Mouse (Mus musculus) myocyte (in vitro differentiated cells): Measurements from ENCODE around the gene Plxna4. TPM values are rescaled to one million over a fixed set of nuclear protein-coding genes. Genes with fewer than 3 reads are reported as not detected.

Source experiments
- H3K27me3 ChIP-seq: one replicate; pipeline ENCODE4 v1.6.1; 2011; ENCODE audit not compliant: control insufficient read depth, insufficient read depth, insufficient read length
- H3K36me3 ChIP-seq: one replicate; pipeline ENCODE4 v1.6.1; 2011; ENCODE audit not compliant: control insufficient read depth, insufficient read depth
- H3K4me2 ChIP-seq: one replicate; pipeline ENCODE4 v1.6.1; 2011; ENCODE audit warnings: low read depth, control low read depth
- H3K4me3 ChIP-seq: one replicate; pipeline ENCODE4 v1.5.1; 2011; ENCODE audit warnings: mild to moderate bottlenecking, control low read depth, moderate library complexity
- H3K79me2 ChIP-seq: one replicate; pipeline ENCODE4 v1.6.1; 2011; ENCODE audit not compliant: control insufficient read depth, insufficient read depth
- H3ac ChIP-seq: one replicate; pipeline ENCODE4 v1.6.1; 2011; ENCODE audit not compliant: control insufficient read depth, insufficient read length
- CEBPB ChIP-seq: IDR thresholded peaks from 2 replicates; pipeline ENCODE4 v1.6.1; 2011; ENCODE audit warnings: mild to moderate bottlenecking, moderate library complexity; ENCODE audit not compliant: poor library complexity, insufficient read depth, severe bottlenecking
- E2F4 ChIP-seq: IDR thresholded peaks from one replicate; pipeline ENCODE4 v1.6.1; 2011; ENCODE audit warnings: mild to moderate bottlenecking, control low read depth, moderate library complexity; ENCODE audit not compliant: insufficient read depth
- MAX ChIP-seq: IDR thresholded peaks from one replicate; pipeline ENCODE4 v1.6.1; 2011; ENCODE audit warnings: low read depth, mild to moderate bottlenecking, control low read depth
- MYOD1 ChIP-seq, 3 experiments: IDR thresholded peaks; one replicate each; pipeline ENCODE4 v1.6.1; 2011; ENCODE audit warnings: control low read depth in 2 of 3, low read depth in 2 of 3, mild to moderate bottlenecking in 2 of 3, moderate library complexity in 1 of 3; ENCODE audit not compliant: insufficient read length in 2 of 3, control insufficient read depth in 1 of 3
- MYOG ChIP-seq, 3 experiments: IDR thresholded peaks; one replicate each; pipeline ENCODE4 v1.6.1; 2011; ENCODE audit warnings: control low read depth in 2 of 3, low read depth in 2 of 3, mild to moderate bottlenecking in 2 of 3; ENCODE audit not compliant: insufficient read length in 2 of 3, control insufficient read depth in 1 of 3, insufficient read depth in 1 of 3
- POLR2A ChIP-seq: IDR thresholded peaks from one replicate; pipeline ENCODE4 v1.6.1; 2011; ENCODE audit warnings: low read depth, mild to moderate bottlenecking, control low read depth, moderate library complexity; ENCODE audit not compliant: insufficient read length
- POLR2AphosphoS2 ChIP-seq: IDR thresholded peaks from one replicate; pipeline ENCODE4 v1.6.1; 2011; ENCODE audit warnings: low read depth, control low read depth; ENCODE audit not compliant: insufficient read length
- REST ChIP-seq: IDR thresholded peaks from one replicate; pipeline ENCODE4 v1.6.1; 2011; ENCODE audit warnings: mild to moderate bottlenecking, control low read depth, moderate library complexity; ENCODE audit not compliant: insufficient read depth, insufficient read length
- SRF ChIP-seq: IDR thresholded peaks from one replicate; pipeline ENCODE4 v1.6.1; 2011; ENCODE audit warnings: low read depth; ENCODE audit not compliant: control insufficient read depth, insufficient read length
- TCF12 ChIP-seq: IDR thresholded peaks from one replicate; pipeline ENCODE4 v1.6.1; 2011; ENCODE audit warnings: mild to moderate bottlenecking, control low read depth; ENCODE audit not compliant: poor library complexity, insufficient read depth, severe bottlenecking
- TCF3 ChIP-seq: IDR thresholded peaks from one replicate; pipeline ENCODE4 v1.6.1; 2011; ENCODE audit warnings: low read depth, control low read depth; ENCODE audit not compliant: insufficient read length
- USF1 ChIP-seq: IDR thresholded peaks from one replicate; pipeline ENCODE4 v1.6.1; 2011; ENCODE audit warnings: low read depth, mild to moderate bottlenecking, control low read depth, moderate library complexity
- polyA plus RNA-seq: library from polyadenylated mRNA; unstranded; fragments of >200 nt; fragmentation: generic; extraction: Trizol; gene quantifications from one replicate; pipeline ENCODE4 v1.2.1, GENCODE M21; 2012; ENCODE audit warnings: missing spikeins

Plxna4 gene
- polyA plus RNA-seq, 1 experiment: 0.70 TPM

DNA sequence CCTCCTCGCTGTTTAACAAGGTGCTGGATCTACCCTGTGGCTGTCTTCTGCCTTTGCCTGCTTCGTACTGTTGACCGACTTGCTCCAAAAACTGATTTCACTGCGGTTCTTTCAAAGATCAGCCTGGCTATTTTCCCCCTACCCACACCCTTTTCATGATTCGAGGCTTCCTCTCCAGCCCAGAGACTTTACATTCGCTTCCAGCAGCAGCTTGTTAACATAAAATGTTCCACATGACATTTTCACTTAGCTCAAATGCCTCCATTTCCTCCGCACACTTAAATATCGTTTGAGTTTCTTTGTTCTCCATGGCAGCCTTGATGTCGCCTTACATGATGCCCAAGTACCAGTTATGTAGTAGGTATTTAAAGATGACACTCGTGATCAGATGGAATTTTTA is 336.3 kb downstream of the Plxna4 start:
- H3K4me3 ChIP-seq: no peak overlapping the region
- H3K36me3 ChIP-seq: no peaks in the 10 kb centered on the region
- H3K79me2 ChIP-seq: no peaks in the 10 kb centered on the region
- TF ChIP-seq E2F4: no peak
- no peak for TF ChIP-seq MYOG (IDR thresholded peaks at IDR 0.05; ENCODE audit: control insufficient read depth in 1 of 3, insufficient read depth in 1 of 3, insufficient read length in 2 of 3, low read depth in 2 of 3)
- TF ChIP-seq POLR2AphosphoS2: no peak
- TF ChIP-seq MAX: no peak
- TF ChIP-seq CEBPB: no peak
- TF ChIP-seq POLR2A: no peak
- no peak for TF ChIP-seq TCF12
- TF ChIP-seq USF1: no peak
- no peak for TF ChIP-seq TCF3
- TF ChIP-seq SRF: no peak
- no peak for TF ChIP-seq MYOD1 (IDR thresholded peaks at IDR 0.05; ENCODE audit: control insufficient read depth in 1 of 3, insufficient read length in 2 of 3, low read depth in 2 of 3)
- no peak for TF ChIP-seq REST
- H3ac ChIP-seq: no peak overlapping the region
- H3K27me3 ChIP-seq: no peaks in the 10 kb centered on the region
- no peak overlapping the region for H3K4me2 ChIP-seq

- no peaks in the 10 kb centered on the region for H3K27me3 ChIP-seq
- H3K36me3 ChIP-seq: no peaks in the 10 kb centered on the region
- TF ChIP-seq REST (no peak), POLR2A (no peak)
- no peak overlapping the region for H3K4me2 ChIP-seq
- no peak overlapping the region for H3K4me3 ChIP-seq
- no peak overlapping the region for H3ac ChIP-seq
- H3K79me2 ChIP-seq: no peaks in the 10 kb centered on the region
Measured at GRCm38 (mm10) chr6:32246036-32246435, 342.0 kb downstream of the Plxna4 start.

- H3ac ChIP-seq: no peak overlapping the region
- no peaks in the 10 kb centered on the region for H3K36me3 ChIP-seq
- no peak overlapping the region for H3K4me2 ChIP-seq
- TF ChIP-seq SRF (no peak), TCF3 (no peak), CEBPB (no peak), MYOD1 (IDR thresholded peaks at IDR 0.05; ENCODE audit: control insufficient read depth in 1 of 3, insufficient read length in 2 of 3, low read depth in 2 of 3) (no peak), POLR2A (no peak), TCF12 (no peak), USF1 (no peak), POLR2AphosphoS2 (no peak), REST (no peak), MAX (no peak), E2F4 (no peak)
- no peaks in the 10 kb centered on the region for H3K27me3 ChIP-seq
- H3K79me2 ChIP-seq: no peaks in the 10 kb centered on the region
- no peak overlapping the region for H3K4me3 ChIP-seq
Measured at GRCm38 (mm10) chr6:32243040-32243439, 345.0 kb downstream of the Plxna4 start.

DNA sequence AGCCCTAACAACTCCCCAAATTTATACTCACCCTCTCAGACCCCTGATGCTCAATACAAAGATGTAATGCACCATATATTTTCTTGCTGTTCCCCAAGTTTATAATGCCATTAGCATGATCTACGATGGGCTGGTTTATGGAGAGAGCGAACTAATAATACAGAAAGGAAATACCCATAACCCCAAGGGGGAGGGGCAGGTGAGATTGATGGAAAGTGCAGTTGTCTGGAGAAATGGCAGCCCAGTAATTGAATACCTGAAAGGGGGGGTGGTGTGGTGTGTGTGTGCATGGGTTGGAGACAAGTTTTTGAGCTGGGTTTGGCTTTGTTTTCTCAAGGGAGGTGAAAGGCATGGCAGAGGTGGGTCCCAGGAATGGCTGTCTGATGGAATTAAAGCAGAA is 356.6 kb downstream of the Plxna4 start:
- no peaks in the 10 kb centered on the region for H3K79me2 ChIP-seq
- no peak overlapping the region for H3K4me3 ChIP-seq
- H3K27me3 ChIP-seq: no peaks in the 10 kb centered on the region
- H3K4me2 ChIP-seq: no peak overlapping the region
- no peaks in the 10 kb centered on the region for H3K36me3 ChIP-seq
- TF ChIP-seq TCF3: no peak
- no peak for TF ChIP-seq CEBPB
- no peak for TF ChIP-seq REST
- TF ChIP-seq MYOD1 (IDR thresholded peaks at IDR 0.05; ENCODE audit: control insufficient read depth in 1 of 3, insufficient read length in 2 of 3, low read depth in 2 of 3): no peak
- TF ChIP-seq USF1: no peak
- no peak for TF ChIP-seq POLR2A
- TF ChIP-seq POLR2AphosphoS2: no peak
- TF ChIP-seq TCF12: no peak
- TF ChIP-seq MAX: no peak
- TF ChIP-seq E2F4: no peak
- no peak for TF ChIP-seq MYOG (IDR thresholded peaks at IDR 0.05; ENCODE audit: control insufficient read depth in 1 of 3, insufficient read depth in 1 of 3, insufficient read length in 2 of 3, low read depth in 2 of 3)
- TF ChIP-seq SRF: no peak
- H3ac ChIP-seq: no peak overlapping the region

GRCm38 (mm10) chr6:32226636-32227035 is 361.4 kb downstream of the Plxna4 start:
- no peak overlapping the region for H3K4me2 ChIP-seq
- H3K36me3 ChIP-seq: no peaks in the 10 kb centered on the region
- H3K27me3 ChIP-seq: no peaks in the 10 kb centered on the region
- H3K4me3 ChIP-seq: no peak overlapping the region
- no peaks in the 10 kb centered on the region for H3K79me2 ChIP-seq
- TF ChIP-seq POLR2AphosphoS2 (no peak), TCF12 (no peak), MYOG (IDR thresholded peaks at IDR 0.05; ENCODE audit: control insufficient read depth in 1 of 3, insufficient read depth in 1 of 3, insufficient read length in 2 of 3, low read depth in 2 of 3) (no peak), USF1 (no peak)
- no peak overlapping the region for H3ac ChIP-seq
